Mouse (Mus musculus): ENCODE results near the gene Kif14.
A peak's percentile ranks its signal among the peaks of the same experiment; 100 is the strongest.
"Not testable (repeated sequence)": the region's sequence is repeated elsewhere in the genome, so short reads cannot be mapped to it uniquely, and the experiment has no call there.

The Kif14 gene

GRCm38 (mm10) chr1:136491681-136492080, 25.5 kb downstream of the Kif14 start:
- DNase-seq (ENCODE audit: low read depth, low spot score), result no peak

DNA sequence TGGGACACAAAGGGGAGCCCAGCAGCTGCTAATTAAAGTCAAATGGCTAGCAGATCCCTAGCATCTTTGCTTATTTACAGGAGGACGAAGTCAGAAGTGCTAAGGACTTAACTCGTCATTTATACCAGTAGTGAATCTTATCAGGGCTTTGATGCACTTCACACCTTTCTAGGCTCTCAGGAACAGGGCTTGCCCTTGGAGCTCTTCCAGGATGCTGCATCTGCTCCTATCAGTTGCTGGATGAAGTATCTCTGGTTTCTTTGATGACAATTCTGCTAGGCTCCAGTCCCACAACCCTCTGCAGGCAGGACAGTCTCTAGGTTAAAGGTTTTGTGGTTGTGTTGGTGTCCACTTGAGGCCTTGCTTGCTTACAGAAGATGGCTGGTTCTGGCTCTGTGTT, 26.1 kb downstream of the Kif14 start:
- DNase-seq (ENCODE audit: low read depth, low spot score), result no peak

DNA sequence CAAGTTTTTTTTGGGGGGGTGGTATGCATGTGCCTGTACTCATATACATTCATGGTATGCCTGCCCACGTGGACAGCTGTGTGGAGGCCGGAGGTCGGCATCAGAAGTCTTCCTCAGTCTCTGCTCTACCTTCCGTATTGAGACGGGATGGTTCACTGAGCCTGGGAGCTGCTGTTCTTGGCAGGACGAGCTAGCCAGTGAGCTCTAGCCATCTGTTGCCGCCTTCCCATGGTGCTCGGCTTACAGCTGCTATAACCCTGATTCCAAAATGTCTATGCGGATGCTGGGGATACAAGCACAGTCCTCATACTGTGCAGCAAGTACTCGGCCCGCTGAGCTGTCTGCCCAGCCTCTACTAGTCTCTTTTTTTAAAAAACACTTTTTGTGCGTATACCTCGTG, 33.2 kb downstream of the Kif14 start:
- DNase-seq (ENCODE audit: low read depth, low spot score), result no peak

GRCm38 (mm10) chr1:136502936-136503335, 36.8 kb downstream of the Kif14 start:
- no peak for DNase-seq (ENCODE audit: low read depth, low spot score)

- not testable (repeated sequence) for DNase-seq (ENCODE audit: low read depth, low spot score)
These were observed 40.1 kb downstream of the Kif14 start for GRCm38 (mm10) chr1:136506255-136506654.

GRCm38 (mm10) chr1:136512317-136512716, 46.2 kb downstream of the Kif14 start:
- DNase-seq (ENCODE audit: low read depth, low spot score), result peak; percentile 47

DNA sequence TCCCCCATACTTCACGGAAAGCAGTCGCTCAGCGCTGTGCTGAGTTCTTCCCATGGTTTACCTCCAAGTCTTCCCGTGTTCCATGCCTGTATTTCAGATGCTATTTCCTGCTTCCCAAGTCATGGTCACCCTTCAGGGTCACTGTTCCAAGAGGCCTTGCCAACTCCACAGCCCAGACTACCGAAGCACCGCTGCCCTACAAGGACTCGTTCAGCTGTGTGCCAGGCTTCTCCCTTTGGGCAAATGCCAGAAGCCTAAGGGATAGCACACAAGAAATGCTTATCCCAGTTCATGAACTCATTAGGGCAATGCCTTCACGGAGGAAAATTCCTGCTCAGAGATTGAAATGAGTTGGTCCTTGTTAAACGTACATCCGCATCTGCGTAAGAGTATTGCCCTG, 47.0 kb downstream of the Kif14 start:
- DNase-seq (ENCODE audit: low read depth, low spot score), result no peak

DNA sequence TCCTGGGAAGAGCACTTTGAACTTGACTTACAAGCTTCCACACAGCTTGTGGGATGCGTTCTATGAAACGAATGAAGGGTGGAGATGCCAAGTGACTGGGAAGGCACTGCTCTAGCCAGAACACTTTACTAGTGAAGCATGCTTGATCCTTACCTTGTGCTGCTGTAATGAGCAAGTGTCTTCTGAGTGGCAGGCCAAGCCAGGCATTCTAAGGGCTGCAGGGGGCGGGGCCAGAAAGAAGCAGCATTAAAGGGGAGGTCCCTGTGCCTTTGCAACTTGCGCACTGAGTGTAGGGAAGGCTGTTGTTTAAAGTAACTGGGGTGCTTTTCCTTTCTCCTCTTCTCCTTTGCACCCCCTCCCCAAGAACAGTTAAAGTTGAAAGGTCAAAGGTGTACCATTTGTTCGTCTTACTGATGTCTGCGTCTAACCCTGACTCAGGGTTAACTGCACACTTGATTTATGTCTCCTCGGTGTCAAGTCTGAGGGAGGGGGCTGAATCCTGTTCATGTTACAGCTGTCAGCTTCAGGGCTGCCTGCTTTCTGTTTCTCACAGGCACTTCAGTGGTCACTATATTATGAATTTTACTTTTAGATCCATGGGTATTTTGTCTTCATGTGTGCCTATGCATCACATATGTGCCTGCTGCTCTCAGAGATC, 52.7 kb downstream of the Kif14 start:
- DNase-seq (ENCODE audit: low read depth, low spot score), result no peak

DNA sequence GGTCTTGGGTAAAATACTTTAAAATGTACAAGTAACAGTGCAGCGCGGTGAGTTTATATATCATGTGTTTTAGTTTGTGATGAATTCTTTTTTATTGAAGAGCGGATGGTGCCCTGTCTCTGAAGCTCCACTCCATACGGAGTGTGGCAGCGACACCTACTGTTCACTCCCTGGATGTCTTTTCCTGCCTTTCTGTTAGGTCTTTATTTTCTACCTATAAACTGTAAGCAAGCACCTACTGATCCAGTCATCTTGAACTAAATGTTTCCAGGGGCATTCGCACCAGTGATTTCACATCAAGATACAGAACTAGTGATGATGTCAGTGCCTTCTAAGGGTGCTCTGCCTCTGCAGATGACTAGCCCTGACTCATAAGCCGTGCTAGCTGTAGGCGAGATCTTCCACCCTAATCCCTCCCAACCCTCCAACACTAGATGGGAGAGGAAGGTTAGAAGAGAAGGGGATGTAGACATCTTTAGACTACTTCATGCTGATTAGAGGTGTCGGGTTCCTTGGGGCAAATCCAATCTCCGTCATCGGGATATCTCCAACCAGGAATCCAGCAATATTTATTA, 55.3 kb downstream of the Kif14 start:
- peak; percentile 51 for DNase-seq (ENCODE audit: low read depth, low spot score)

GRCm38 (mm10) chr1:136524917-136525316, 58.8 kb downstream of the Kif14 start:
- DNase-seq (ENCODE audit: low read depth, low spot score), result peak; percentile 72

DNA sequence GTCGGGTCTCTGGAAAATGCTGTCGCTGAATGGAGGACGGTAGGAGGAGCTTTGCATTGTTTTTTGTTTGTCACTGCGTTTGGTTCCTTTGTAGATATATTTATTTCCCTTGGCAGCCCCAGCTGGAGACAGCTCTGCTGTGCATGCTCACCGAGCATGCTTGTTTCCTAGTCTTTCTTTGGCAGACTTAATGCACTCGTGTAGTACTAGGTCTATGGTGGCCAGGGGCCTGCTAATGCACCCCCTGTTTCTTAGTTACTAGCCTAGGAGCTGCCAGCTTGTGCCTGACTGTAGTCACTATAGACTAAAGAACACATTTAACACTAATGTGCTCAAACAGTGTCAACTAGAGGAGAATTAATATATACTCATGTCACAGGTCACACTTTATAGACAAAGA, 59.7 kb downstream of the Kif14 start:
- no peak for DNase-seq (ENCODE audit: low read depth, low spot score)

DNA sequence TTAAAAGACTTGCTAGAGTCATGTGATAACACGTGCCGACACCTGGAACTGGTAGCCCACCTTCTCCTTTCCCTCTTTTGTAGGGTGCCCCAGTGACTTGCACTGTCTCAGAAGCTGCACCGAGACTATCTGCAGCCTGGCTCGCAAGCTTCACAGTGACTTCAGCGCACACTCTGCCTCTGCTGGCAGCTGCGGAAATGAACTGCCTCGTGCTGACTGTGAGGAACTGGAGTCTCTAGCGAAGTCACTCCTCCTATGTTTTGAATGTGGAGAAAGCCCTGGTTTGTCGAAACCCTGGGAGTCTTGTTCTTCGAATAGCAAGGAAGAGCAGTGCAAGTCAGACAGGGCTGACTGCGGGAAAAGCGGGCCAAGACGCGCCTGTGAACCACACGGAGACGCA, 61.0 kb downstream of the Kif14 start:
- no peak for DNase-seq (ENCODE audit: low read depth, low spot score)

DNA sequence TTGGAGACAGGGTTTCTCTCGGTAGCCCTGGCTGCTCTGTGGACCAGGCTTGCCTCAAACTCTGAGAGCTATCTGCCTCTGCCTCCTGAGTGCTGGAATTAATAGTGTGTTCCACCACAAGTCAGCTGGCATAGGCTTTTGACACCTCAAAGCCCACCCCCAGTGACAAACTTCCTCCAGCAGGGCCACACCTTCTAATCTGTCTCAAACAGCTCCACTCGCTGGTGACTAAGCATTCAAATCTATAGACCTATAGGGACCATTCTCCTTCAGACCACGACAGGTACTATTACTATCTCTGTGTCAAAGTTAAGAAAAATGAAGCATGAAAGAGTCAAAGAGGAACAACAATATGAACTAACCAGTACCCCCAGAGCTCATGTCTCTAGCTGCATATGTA, 66.4 kb downstream of the Kif14 start:
- DNase-seq (ENCODE audit: low read depth, low spot score), result no peak

DNA sequence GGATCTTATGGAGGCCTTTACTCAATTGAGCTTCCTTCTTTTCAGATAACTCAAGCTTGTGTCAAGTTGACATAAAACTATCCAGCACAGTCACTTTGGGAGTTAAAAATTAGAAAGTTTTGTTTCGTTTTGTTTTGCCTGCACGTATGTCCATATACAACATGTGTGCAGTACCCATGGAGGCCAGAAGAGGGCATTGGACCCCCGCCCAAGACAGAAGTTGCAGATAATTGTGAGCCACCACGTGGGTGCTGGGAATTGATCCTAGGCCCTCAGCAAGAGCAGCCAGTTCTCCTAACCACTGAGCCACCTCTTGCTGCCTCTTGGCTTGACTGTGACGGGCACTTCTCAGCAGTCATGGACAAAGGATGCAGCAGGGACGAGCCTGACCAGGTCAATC, 70.8 kb downstream of the Kif14 start:
- no peak for DNase-seq (ENCODE audit: low read depth, low spot score)

DNA sequence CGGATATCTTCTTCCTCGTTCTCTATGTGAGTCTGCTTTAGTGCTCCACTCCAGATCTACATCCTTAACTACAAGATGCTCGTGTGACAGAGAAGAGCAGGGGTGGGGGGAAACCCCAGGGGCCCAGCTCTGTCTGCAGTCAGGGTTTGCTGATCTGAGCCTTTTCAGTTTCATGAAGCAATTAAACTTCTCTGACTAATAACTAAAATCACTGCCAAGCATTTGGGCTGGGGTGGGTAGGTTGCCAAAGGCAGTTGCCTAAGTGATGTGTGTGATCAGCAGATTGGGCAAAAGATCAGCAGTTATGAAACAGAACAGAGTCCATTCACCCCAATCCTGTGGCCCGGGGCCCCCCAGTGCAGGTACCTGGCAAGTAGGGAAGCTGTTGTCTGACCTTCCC, 72.1 kb downstream of the Kif14 start:
- DNase-seq (ENCODE audit: low read depth, low spot score), result peak; percentile 22

DNA sequence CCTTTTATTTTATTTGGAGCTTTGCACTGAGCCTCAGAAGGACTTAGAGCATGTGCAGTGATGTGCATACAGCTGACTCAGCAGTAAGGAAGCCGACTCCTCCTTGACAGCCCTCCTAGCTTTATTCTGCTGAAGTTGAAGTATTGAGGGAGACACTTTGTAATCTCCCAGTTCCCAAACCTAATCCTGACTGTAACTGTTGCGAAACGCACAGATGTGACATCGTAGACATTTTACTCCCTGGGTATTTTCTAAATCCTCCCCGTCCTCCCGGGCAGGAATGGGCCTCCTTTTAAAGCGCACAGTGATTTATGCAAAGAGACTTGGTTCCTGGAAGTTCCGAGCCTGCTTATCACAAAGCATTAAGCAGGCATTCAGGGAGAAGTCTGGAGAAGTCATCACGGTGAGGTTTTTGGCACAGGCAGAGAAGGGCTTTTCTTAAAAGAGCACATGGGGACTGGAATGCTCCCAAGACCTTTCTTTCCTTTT, 74.3 kb downstream of the Kif14 start:
- DNase-seq (ENCODE audit: low read depth, low spot score), result peak; percentile 13

DNA sequence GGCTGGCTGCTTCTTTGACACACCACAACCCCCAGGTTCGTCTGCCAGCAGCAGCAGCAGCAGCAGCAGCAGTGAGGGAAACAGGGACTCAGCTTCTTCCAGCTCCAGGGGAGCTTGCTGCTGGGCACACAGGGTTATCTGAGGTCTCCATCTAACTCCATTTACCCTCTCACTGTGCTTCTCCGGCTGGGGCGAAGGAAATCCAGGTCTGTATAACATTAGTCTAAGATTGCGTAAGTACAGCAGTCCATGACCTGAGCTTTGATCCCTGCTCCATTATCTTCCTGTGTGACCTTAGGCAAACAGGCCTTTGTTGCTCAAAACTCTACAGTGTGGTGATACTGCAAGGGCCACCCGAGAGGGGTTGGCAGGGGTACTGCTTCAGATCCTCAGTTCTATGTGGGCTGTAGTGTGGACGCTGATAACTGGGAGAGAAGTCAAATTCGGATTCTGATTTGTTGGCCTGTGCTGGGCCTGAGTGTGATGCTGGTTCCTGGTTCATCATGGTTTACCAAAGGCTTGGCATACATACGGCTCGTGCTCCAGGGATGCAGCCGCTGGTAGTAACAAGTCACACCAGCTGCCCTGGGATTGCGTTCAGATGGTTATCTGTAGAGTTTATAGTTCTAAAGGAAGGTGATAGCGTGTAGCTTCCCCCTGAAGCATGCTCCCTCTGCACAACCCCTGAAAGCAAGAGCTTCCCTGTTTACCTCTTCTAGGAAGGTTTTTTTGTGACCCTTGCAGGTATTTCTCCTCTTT, 75.7 kb downstream of the Kif14 start:
- DNase-seq (ENCODE audit: low read depth, low spot score), result no peak

GRCm38 (mm10) chr1:136543920-136544319, 77.8 kb downstream of the Kif14 start:
- DNase-seq (ENCODE audit: low read depth, low spot score), result no peak

DNA sequence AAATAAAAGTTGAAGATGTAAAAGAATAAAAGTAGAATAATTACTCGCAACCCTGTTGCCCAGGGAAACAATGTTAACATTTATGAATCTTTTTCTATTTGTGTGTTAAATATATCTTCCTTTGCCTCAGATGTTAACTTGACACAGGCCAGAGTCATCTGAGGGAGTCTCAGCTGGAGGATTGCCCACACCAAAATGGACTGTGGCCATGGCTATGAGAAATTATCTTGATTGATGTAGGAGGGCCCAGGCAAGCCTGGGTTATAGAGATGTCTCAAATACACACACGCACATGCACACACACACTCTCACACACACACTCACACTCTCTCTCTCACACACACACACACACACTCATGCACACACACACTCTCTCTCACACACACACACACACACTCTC, 80.9 kb downstream of the Kif14 start:
- DNase-seq (ENCODE audit: low read depth, low spot score), result no peak

- DNase-seq (ENCODE audit: low read depth, low spot score), result no peak
These were observed 84.1 kb downstream of the Kif14 start for GRCm38 (mm10) chr1:136550285-136550684.

DNA sequence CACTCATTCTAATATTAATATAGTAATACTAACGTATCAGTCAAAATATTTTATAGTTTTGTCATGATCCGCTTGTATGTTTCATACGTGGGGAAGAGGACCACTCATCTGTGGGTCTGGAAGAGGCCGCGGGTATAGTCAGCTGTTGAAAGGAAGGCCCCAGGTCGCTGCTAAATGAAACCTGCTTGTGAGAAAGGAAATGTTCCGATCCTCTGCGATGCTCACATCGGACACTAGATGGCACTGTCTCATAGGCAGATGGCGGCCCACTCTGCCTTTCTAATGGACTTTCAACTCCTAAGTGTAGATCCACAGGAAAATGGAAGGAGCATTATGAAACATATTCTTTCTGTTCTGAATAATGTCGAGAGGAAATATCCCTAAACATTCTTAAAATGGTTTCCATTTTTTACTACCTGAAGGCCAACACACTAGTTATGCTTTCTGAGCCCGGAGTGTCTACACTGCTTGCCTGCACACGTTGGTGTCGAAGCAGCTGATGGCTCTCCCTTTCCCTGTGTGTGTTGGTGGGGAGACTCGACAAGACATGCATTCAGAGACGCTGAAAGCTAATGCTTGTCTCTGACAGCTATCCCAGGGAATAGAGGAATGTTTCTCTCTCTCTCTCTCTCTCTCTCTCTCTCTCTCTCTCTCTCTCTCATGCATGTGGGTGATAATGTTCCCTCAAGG, 84.9 kb downstream of the Kif14 start:
- peak; percentile 89 for DNase-seq (ENCODE audit: low read depth, low spot score)

GRCm38 (mm10) chr1:136554686-136555085, 88.5 kb downstream of the Kif14 start:
- DNase-seq (ENCODE audit: low read depth, low spot score), result no peak
